Mouse (Mus musculus) erythroblast, embryonic 14.5 days (primary cell): ENCODE data around the gene Zfp618.

Experiments
- GATA1 ChIP-seq: IDR thresholded peaks from 2 replicates; pipeline ENCODE4 v1.6.1; 2012; ENCODE audit warnings: low read length, inconsistent platforms, mixed read lengths
- TAL1 ChIP-seq: IDR thresholded peaks from 3 replicates; pipeline ENCODE4 v1.6.1; 2012; ENCODE audit warnings: low read length, inconsistent platforms, mixed read lengths

DNA sequence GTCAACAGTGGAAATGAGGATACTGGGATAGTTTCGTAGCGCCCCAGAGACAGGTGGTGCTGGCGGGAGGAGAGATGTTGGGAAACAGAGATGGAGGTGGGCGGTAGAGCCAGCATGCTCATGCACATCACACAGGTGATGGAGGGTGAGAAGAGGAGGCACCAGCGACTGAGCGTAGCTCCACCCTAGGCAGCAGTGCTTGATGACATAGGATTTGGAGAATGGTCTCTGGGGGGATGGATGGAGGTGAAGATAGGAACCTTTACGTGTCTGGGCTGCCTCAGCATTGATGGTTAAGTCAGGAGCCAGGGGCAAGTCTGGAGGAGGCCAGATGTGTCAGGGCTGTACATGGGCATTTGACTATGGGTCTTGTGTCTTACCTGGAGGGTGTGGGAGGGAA is 58.7 kb downstream of the Zfp618 start:
- TF ChIP-seq GATA1 (no peak), TAL1 (no peak)
